Mouse (Mus musculus) forebrain, embryonic 10.5 days (tissue): ENCODE data around the gene Fanca. TPM values are rescaled to one million over a fixed set of nuclear protein-coding genes. Genes with fewer than 3 reads are reported as not detected.

Source experiments
- DNase-seq: peaks from one replicate; pipeline ENCODE4 v3.0.0-alpha.2; 2017; ENCODE audit warnings: low spot score; ENCODE audit errors: extremely low spot score
- H3K27ac ChIP-seq: fragments of 300-500 bp; sonication (generic); 2 replicates; pipeline ENCODE4 v1.5.1; 2016; ENCODE audit warnings: mild to moderate bottlenecking
- H3K27me3 ChIP-seq: fragments of 300-500 bp; sonication (generic); 2 replicates; pipeline ENCODE4 v1.6.1; 2016; ENCODE audit warnings: mild to moderate bottlenecking; ENCODE audit not compliant: poor library complexity, severe bottlenecking
- H3K36me3 ChIP-seq: fragments of 300-500 bp; sonication (generic); replicated peaks from 2 replicates; pipeline ENCODE4 v1.6.1; 2016; ENCODE audit warnings: mild to moderate bottlenecking, moderate library complexity
- H3K4me1 ChIP-seq: fragments of 300-500 bp; sonication (generic); 2 replicates; pipeline ENCODE4 v1.6.1; 2016
- H3K4me3 ChIP-seq: fragments of 300-500 bp; sonication (generic); 2 replicates; pipeline ENCODE4 v1.5.1; 2016; ENCODE audit warnings: mild to moderate bottlenecking, moderate library complexity
- H3K9me3 ChIP-seq: fragments of 300-500 bp; sonication (generic); 2 replicates; pipeline ENCODE4 v1.6.1; 2016; ENCODE audit warnings: mild to moderate bottlenecking, moderate library complexity
- WGBS: fragments of 180-500 bp; shearing (Covaris S2); methylation state at CpG from one replicate; pipeline ENCODE4 v1.1.7; 2016; 5-methylcytosine and 5-hydroxymethylcytosine counted together
- polyA plus RNA-seq: library from polyadenylated mRNA; unstranded; fragments of >200 nt; fragmentation: Nextera tagmentation; extraction: Ambion mirVana; gene quantifications from 2 replicates; pipeline ENCODE4 v1.2.1, GENCODE M21; 2016

The Fanca gene
- polyA plus RNA-seq, 1 experiment from 2014 or later: 49.6 TPM

DNA sequence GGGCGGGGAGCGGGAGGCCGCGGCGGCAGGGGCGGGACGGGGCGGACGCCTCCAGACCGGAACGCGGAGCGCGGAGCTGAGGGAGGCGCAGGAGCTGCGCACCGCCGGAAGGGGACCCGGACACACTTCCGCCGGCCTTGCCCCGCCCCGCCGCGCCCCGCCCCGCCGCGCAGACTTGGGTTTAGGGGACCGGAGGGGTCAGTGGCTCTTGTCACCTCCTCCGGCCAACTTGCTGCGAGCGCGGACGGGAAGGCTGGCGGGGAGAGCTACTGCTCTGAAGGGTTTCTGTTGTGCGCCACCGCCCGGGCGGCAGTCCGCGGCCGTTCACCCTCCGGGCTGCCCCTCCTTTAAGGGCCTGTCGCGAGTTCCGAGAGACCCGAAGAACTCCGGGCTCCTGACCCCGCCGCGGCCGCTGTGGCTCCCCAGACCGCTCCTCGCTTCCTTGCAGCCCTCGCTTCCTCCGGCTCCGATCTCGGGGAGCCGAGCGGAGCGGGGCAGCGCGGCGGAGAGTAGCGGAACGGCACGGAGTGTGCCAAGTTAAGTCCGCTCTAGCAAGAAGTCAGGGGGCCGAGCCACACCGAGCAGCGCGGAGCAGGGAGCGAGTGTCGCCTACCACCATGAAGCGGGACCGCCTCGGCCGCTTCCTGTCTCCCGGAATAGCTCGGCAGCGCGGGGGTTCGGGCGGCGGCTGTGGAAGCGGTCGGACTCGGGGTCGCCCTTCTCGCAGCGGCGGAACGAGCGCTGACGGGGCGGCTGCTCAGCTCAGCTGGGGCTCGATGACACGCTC lies 64.1 kb downstream of the Fanca start, which contains the start of the genes Zfp276 and Vps9d1:
Zfp276 (plus strand) TSS at position 97 of the 787 bp plus-strand sequence.
Vps9d1 (minus strand) TSS at position 250 of the 787 bp plus-strand sequence.
- peak; percentile 86 for DNase-seq
- peak within 1 kb of the TSS; percentile 93 for H3K27ac ChIP-seq
- peak within 1 kb of the TSS; percentile 94 for H3K4me3 ChIP-seq
- no peaks in the 10 kb centered on the region for H3K9me3 ChIP-seq
- under 1% methylated on average over 99 of the region's 99 CpGs for WGBS
- peaks cover 68% of the 10 kb centered on the region for H3K36me3 ChIP-seq
- H3K27me3 ChIP-seq: no peaks in the 10 kb centered on the region
- peaks cover 40% of the 10 kb centered on the region for H3K4me1 ChIP-seq

DNA sequence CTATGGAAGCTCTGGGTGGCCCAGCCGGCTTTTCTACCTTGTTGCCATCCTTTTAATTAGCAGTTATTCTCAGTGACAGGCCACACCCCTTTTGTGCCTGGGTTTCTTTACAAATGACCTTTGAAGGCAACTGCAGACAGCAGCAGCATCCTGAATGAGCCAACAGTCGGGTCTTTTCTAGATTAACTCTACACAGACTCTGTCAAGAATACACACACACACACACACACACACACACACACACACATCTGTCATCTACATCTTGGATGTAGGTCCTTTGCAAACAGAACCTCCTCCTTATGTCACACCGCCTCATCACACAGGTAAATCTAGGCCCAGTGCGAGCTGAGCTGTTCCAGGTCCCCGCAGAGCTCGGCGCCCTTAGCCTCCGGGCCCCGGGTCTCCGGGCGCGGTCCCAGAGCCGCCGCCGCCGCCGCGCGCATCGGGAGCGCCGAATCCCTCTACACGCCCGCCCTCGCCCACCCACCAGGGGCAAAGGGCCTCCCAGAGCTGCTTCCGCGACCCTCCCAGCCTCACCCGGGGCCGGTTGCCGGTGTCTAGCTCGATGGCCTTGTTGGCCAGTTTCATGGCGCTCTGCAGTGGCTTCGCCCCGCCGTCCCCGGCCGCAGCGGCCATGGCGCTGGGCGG lies 64.8 kb downstream of the Fanca start:
- Histone ChIP-seq H3K36me3 (peaks cover 68% of the 10 kb centered on the region), H3K4me3 (peak overlapping the region; percentile 94), H3K27ac (peak overlapping the region; percentile 93), H3K9me3 (no peaks in the 10 kb centered on the region), H3K4me1 (peaks cover 40% of the 10 kb centered on the region), H3K27me3 (no peaks in the 10 kb centered on the region)
- under 1% methylated on average over 40 of the region's 40 CpGs for WGBS
- no peak for DNase-seq

DNA sequence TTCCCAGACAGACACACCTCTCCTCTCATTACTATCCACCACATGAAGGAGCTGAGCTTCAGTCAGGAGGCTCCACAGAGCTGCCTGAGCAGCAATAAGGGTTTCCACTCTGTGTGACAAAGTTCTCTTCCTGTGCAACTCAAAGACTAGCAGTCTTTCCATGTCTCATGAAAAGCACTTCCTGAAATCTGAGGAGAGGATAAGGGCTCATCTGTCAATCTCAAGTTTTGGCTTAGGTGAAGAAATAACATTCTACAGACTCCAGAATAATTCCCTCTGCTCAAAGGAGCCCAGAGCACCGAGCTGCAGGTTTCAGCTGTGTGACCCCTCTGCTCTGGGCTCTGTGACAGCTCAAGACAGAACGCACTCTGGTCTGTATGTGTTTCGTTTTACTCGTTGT lies 65.5 kb downstream of the Fanca start:
- 74% methylated on average over 4 of the region's 4 CpGs for WGBS
- peaks cover 40% of the 10 kb centered on the region for H3K4me1 ChIP-seq
- peaks cover 68% of the 10 kb centered on the region for H3K36me3 ChIP-seq
- H3K9me3 ChIP-seq: no peaks in the 10 kb centered on the region
- no peak overlapping the region for H3K27ac ChIP-seq
- DNase-seq: no peak
- H3K4me3 ChIP-seq: peak overlapping the region; percentile 94
- no peaks in the 10 kb centered on the region for H3K27me3 ChIP-seq

DNA sequence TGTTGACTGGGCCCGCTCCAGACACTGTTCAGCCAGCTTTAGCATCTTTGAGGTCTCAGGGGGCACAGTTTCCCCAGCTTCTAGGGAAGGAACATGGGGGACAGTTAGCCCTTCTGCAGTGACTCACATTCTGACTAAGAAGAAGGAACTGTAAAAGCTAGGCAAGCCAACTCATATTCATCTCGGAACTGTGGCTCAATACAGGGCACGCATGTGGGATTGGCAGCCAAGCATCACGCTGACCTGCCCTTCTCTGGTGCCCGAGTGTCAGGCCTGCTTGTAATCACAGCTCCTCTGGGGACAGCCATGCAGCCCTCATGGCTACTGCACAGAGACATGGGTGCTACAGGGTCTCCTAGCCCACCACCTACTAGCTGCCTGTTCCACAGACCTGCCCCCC lies 67.4 kb downstream of the Fanca start:
- no peak for DNase-seq
- Histone ChIP-seq H3K4me1 (peaks cover 32% of the 10 kb centered on the region), H3K27ac (no peak overlapping the region), H3K27me3 (no peaks in the 10 kb centered on the region), H3K9me3 (no peaks in the 10 kb centered on the region), H3K4me3 (no peak overlapping the region), H3K36me3 (peaks cover 68% of the 10 kb centered on the region)
- 95% methylated on average over 5 of the region's 5 CpGs for WGBS

DNA sequence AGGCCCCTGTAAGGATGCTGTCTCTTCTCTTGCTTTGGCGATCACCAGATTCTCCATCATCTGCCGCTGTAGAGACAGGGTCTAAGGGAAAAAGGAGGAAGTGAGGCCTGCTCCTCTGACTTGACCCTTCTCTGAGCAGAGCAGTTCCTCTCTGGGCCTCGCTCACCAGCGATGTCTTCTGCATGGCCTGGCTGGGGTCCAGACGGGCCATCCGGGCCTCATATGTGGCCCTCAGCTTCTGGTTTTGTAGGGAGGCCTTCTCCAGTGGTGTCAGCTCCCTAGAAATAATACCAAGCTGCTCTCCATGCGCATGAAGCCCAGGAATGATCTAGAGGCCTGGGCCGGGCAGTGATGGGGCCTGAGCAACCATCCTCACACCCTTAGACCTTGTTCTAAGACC lies 69.8 kb downstream of the Fanca start:
- H3K27ac ChIP-seq: no peak overlapping the region
- H3K36me3 ChIP-seq: peaks cover 87% of the 10 kb centered on the region
- peaks cover 16% of the 10 kb centered on the region for H3K4me1 ChIP-seq
- 94% methylated on average over 8 of the region's 8 CpGs for WGBS
- H3K27me3 ChIP-seq: no peaks in the 10 kb centered on the region
- H3K9me3 ChIP-seq: no peaks in the 10 kb centered on the region
- no peak for DNase-seq
- H3K4me3 ChIP-seq: no peak overlapping the region

DNA sequence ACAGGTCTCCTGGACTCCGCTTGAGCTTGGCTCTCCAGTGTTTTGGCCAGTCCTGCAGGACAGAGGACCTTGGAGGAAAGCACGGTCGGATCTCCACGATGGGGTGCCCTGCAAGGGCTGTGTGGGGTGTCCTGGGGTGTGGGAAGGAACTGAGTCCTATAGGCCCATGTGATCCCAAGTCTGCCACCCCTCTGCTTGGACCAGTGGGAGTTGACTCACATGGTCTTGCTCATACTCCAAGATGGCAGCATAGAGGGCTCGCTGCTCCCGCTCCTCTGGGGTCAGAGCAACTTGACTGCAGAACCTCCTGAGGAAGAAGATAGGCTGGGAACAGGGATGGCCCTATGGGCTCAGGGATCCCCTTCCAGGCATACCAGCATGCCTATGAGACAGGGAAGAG lies 70.6 kb downstream of the Fanca start:
- peaks cover 8% of the 10 kb centered on the region for H3K4me1 ChIP-seq
- 96% methylated on average over 6 of the region's 6 CpGs for WGBS
- no peak overlapping the region for H3K4me3 ChIP-seq
- peaks cover 95% of the 10 kb centered on the region for H3K36me3 ChIP-seq
- H3K9me3 ChIP-seq: no peaks in the 10 kb centered on the region
- no peaks in the 10 kb centered on the region for H3K27me3 ChIP-seq
- H3K27ac ChIP-seq: no peak overlapping the region
- DNase-seq: no peak

DNA sequence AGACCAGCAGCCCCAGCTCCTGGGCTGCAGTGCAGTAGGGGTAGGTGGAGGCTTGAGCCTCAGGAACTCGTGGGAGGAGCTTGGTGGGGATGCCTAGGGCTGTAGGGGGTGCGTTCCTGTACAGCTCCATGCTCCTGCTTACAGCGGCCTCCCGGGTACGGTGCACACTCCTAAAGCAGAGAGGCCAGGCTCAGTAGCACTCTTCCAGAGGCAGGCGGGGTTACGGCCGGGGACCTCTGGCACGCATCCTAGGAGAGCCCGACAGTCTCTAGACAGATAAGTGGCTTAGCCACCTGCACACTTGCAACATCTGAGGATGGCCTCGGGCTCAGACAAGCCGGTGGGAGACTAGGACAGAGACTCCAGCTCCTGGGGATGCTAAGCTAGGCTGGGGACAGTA lies 72.8 kb downstream of the Fanca start:
- no peak for DNase-seq
- WGBS: 91% methylated on average over 12 of the region's 12 CpGs

DNA sequence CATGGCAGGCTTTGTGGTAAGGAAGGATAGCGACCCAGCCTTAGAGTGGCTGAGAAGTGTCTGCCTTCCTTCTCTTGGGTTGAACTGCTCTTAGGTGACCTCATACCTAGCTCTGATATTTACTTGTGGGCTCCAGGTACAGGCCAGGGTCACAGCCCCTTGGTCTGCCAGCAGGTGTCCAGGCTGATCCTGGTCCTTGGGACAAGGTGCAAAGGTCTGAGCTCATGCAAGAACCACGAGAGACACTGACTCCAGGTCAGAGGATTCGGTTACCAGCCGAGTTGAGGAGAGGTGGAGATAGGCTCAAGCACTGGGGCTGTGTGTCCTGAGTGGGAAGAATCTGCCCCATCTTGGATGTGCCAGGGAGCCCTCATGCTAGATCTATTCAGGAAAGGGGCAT lies 74.0 kb downstream of the Fanca start:
- Histone ChIP-seq H3K27ac (no peak overlapping the region), H3K9me3 (no peaks in the 10 kb centered on the region), H3K4me1 (no peaks in the 10 kb centered on the region), H3K36me3 (peaks cover 78% of the 10 kb centered on the region), H3K27me3 (no peaks in the 10 kb centered on the region), H3K4me3 (no peak overlapping the region)
- WGBS: 94% methylated on average over 4 of the region's 4 CpGs
- no peak for DNase-seq

More for the DNA sequence above, 72.8 kb downstream of the Fanca start:
- no peaks in the 10 kb centered on the region for H3K9me3 ChIP-seq
- H3K27me3 ChIP-seq: no peaks in the 10 kb centered on the region
- no peak overlapping the region for H3K4me3 ChIP-seq
- no peak overlapping the region for H3K27ac ChIP-seq
- H3K4me1 ChIP-seq: no peaks in the 10 kb centered on the region
- H3K36me3 ChIP-seq: peaks cover 89% of the 10 kb centered on the region

DNA sequence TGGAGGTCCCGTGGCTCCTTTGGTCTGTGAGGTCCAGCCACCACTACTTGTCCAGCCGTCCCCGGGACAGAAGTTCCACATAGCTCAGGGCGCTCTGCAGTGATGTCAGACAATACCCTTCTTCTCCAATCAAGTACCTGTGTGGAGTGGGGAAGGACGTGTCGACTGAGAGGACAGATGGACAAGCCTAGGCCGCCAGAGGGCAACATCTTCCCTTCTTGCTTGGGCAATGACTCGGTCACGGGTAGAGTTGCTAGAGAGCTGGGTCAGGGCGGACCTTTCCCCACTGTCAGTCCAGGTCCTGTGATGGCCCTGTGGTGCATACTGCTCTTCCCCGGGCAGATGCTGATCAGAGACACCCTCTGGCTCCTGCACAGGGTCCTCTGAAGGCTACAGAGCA lies 75.3 kb downstream of the Fanca start:
- no peaks in the 10 kb centered on the region for H3K4me1 ChIP-seq
- H3K36me3 ChIP-seq: peaks cover 64% of the 10 kb centered on the region
- WGBS: 71% methylated on average over 11 of the region's 11 CpGs
- no peaks in the 10 kb centered on the region for H3K9me3 ChIP-seq
- no peaks in the 10 kb centered on the region for H3K27me3 ChIP-seq
- DNase-seq: no peak
- no peak overlapping the region for H3K4me3 ChIP-seq
- H3K27ac ChIP-seq: no peak overlapping the region

DNA sequence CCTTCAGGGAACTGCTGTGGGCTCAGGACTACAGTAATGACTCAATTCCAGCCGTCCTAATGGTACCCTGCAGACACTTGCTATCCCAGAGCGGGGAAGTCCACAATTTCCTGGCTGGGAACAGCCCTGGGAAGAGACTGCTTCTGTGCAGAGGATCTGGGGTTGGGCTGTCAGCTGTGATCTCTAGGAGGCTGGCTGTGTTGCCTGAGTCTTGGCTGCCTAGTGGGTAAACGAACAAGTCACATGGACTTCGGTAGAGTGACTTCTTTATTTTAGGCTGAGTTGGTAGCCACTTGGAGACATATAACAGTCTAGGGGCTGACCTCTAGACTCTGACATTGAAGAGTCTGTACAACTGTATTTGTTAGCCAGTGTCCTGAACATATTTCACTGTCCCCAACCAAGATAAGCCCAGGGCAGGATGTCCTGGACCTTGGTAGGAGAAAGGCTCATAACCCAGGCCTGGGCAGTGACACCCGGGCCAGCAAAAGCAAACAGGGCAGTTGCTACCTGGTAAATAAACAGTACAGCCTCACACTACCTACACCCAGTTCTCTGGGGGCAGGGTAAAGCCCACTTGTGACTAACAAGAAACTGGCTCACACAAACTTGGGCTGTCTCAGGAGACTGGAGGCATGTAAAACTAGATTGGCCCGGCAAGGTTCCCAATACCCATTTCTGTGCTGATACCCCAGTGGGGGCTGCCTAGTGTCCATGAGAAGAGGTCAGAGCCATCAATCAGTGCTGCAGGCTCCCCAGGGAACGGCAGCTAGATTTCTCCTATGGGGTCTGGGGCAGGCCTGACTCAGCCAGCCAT lies 76.1 kb downstream of the Fanca start:
- Histone ChIP-seq H3K9me3 (no peaks in the 10 kb centered on the region), H3K4me1 (peaks cover under 1% of the 10 kb centered on the region; the same call in 1 of the 2 replicates), H3K27me3 (peaks cover 1% of the 10 kb centered on the region; the same call in 1 of the 2 replicates), H3K36me3 (peaks cover 57% of the 10 kb centered on the region), H3K27ac (no peak overlapping the region), H3K4me3 (no peak overlapping the region)
- no peak for DNase-seq
- 90% methylated on average over 7 of the region's 7 CpGs for WGBS

DNA sequence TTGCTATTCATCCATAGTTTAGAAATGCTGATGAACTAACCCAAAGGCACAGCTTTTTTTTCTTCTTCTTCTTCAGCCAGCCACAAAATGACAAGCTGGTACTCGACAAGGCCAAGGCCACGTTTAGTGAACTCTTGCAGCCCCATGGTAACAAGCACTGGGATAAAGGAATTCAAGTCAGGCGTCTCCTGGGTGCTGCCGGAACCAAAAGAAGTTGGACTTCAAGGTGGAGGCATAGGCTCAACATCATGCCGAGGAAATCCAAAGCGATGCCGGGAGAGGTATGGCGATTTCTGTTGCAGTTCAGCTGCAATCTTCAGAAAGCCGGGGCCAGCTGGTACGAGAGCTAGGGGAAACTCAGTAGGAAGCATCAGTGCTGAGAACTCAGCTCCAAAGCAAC lies 79.0 kb downstream of the Fanca start:
- H3K36me3 ChIP-seq: peaks cover 28% of the 10 kb centered on the region
- no peak overlapping the region for H3K27ac ChIP-seq
- no peak overlapping the region for H3K4me3 ChIP-seq
- 86% methylated on average over 10 of the region's 10 CpGs for WGBS
- no peak for DNase-seq
- peaks cover 29% of the 10 kb centered on the region for H3K4me1 ChIP-seq
- no peaks in the 10 kb centered on the region for H3K9me3 ChIP-seq
- H3K27me3 ChIP-seq: peaks cover 31% of the 10 kb centered on the region

DNA sequence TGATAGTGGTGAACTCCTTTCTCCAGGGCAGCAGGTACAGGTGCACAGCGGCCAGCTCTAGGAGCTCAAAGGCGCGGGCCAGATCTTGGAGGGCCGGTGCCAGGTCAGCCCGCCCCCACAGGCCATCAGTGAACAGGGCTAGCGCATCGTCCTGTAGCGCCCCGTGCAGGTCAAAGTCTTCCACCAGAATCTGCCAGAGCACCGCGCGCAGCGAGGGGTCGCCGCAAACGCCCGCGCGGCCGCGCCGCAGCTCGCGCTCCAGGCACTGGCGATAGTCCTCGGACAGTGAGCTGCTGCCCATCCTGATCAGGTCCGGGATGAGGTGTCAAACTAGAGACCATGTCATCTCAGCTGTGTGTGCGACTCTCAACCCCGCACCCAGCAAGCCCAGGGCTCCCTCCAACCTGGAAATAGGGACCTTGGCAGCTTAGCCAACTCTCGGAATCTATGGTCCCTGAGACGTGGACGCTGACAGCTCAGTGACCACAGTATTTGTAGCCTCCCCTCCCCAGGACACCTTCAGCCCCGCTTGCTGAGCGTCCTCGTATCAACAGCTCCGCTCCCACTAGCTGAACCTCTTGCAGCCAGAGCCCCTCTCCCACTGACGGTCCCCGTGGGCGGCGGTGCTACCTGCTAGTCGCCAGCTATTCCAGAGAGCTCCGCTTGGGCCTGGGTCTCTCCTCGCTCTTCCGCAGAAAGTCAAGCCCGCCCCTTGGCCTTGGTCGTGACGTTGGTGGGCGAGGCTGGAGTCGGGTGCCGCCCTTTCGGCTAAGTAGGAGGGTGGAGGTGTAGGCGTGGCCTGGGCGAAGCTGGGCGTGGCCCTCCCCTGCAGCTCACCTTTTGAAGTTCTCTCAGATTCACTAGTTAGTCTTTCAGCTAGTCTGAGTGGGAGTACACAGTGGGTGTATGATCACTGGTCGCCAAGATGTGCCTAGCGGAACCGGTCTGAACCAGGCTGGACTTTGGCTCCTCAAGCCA lies 82.6 kb downstream of the Fanca start, which contains the start of gene Spata2l:
Spata2l (minus strand) TSS at position 714 of the 978 bp plus-strand sequence.
- H3K27ac ChIP-seq: no peak within 1 kb of the TSS
- 4% methylated on average over 57 of the region's 57 CpGs for WGBS
- H3K27me3 ChIP-seq: peaks cover 55% of the 10 kb centered on the region
- peaks cover 47% of the 10 kb centered on the region for H3K4me1 ChIP-seq
- peaks cover 3% of the 10 kb centered on the region; the same call in 1 of the 2 replicates for H3K36me3 ChIP-seq
- peak within 1 kb of the TSS; percentile 61 for H3K4me3 ChIP-seq
- DNase-seq: peak; percentile 91
- H3K9me3 ChIP-seq: no peaks in the 10 kb centered on the region
